Mouse (Mus musculus) small intestine, adult 10 weeks (tissue): ENCODE results near the gene Nccrp1. TPM values are rescaled to one million over a fixed set of nuclear protein-coding genes. Genes with fewer than 3 reads are reported as not detected.

Source experiments
- polyA plus RNA-seq: library from polyadenylated mRNA; stranded (reverse); fragments of 350-450 nt; fragmentation: Illumina TruSeq; extraction: RNeasy Lipid Tissue Mini Kit (QIAGEN cat#74804); gene quantifications from one replicate; pipeline ENCODE4 v1.2.3, GENCODE M21; 2014; ENCODE audit warnings: low replicate concordance

Gene Nccrp1
- not detected for polyA plus RNA-seq

GRCm38 (mm10) chr7:28547154-28547553, at the start of gene Nccrp1:
Nccrp1 (minus strand) TSS chr7:28547254.

GRCm38 (mm10) chr7:28540526-28540925, 6.5 kb downstream of the Nccrp1 start, which contains the start of gene Sycn:
Sycn (plus strand) TSS chr7:28540885.

GRCm38 (mm10) chr7:28522536-28522935, 24.5 kb downstream of the Nccrp1 start, which contains the start of gene Ifnl3:
Ifnl3 (plus strand) TSS chr7:28522836.

GRCm38 (mm10) chr7:28510405-28510974, 36.6 kb downstream of the Nccrp1 start, which contains the start of gene Ifnl2:
Ifnl2 (minus strand) TSS chr7:28510455.

Other genes starting within 250 kb of the Nccrp1 start
- not detected for gene Dll3, start 245.0 kb downstream of the Nccrp1 start, polyA plus RNA-seq
- gene Timm50, start 235.2 kb downstream of the Nccrp1 start, polyA plus RNA-seq: 3.6 TPM
- gene Supt5, start 208.5 kb downstream of the Nccrp1 start, polyA plus RNA-seq: 17.7 TPM
- 88.0 TPM for gene Rps16, start 196.6 kb downstream of the Nccrp1 start, polyA plus RNA-seq
- gene Plekhg2, start 174.7 kb downstream of the Nccrp1 start, polyA plus RNA-seq: 1.4 TPM
- gene Zfp36, start 167.0 kb downstream of the Nccrp1 start, polyA plus RNA-seq: 49.2 TPM
- 1.0 TPM for gene Med29, start 154.5 kb downstream of the Nccrp1 start, polyA plus RNA-seq
- 41.1 TPM for gene Paf1, start 154.3 kb downstream of the Nccrp1 start, polyA plus RNA-seq
- gene Gmfg, start 109.8 kb downstream of the Nccrp1 start, polyA plus RNA-seq: 12.2 TPM
- gene Lrfn1, start 95.3 kb downstream of the Nccrp1 start, polyA plus RNA-seq: not detected
- not detected for gene Ifnl2, start 36.8 kb downstream of the Nccrp1 start, polyA plus RNA-seq
- not detected for gene Ifnl3, start 24.4 kb downstream of the Nccrp1 start, polyA plus RNA-seq
- gene Sycn, start 6.4 kb downstream of the Nccrp1 start, polyA plus RNA-seq: 1.0 TPM
- 11.0 TPM for gene Samd4b, start 50.9 kb upstream of the Nccrp1 start, polyA plus RNA-seq
- 1.1 TPM for gene Pak4, start 50.9 kb upstream of the Nccrp1 start, polyA plus RNA-seq
- gene Acp7, start 84.1 kb upstream of the Nccrp1 start, polyA plus RNA-seq: not detected
- not detected for gene Fbxo27, start 145.6 kb upstream of the Nccrp1 start, polyA plus RNA-seq
- gene Fbxo17, start 169.6 kb upstream of the Nccrp1 start, polyA plus RNA-seq: not detected
- gene Mrps12, start 194.6 kb upstream of the Nccrp1 start, polyA plus RNA-seq: 6.5 TPM
- gene Sars2, start 194.7 kb upstream of the Nccrp1 start, polyA plus RNA-seq: not detected
- not detected for gene Ccer2, start 208.9 kb upstream of the Nccrp1 start, polyA plus RNA-seq
- 9.9 TPM for gene Sirt2, start 219.5 kb upstream of the Nccrp1 start, polyA plus RNA-seq
- not detected for gene Nfkbib, start 220.3 kb upstream of the Nccrp1 start, polyA plus RNA-seq
- 1.6 TPM for gene Rinl, start 241.7 kb upstream of the Nccrp1 start, polyA plus RNA-seq